ENCODE assay signal across 18 mouse cellular contexts in the genomic region with DNA sequence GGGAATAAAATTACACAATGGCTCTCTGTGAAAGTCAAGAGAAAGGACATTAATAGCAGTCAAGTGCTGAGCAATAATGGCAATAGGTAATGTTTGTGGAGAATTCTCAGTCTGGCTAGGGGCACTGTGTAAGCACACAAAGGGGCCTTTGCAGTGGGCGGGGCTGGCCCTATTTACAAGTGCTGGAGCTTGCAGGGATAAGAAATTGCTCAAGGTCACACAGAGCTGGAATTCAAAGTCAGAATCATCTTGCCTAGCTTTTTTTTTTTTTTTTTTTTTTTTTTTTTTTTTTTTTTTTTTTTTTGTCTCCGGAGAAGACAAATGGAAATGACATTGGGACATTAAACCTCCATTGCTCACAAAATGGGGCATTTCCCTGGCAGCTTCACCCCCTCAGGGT.
"Had no signal": no experiment of that assay in that cellular context is flagged by ENCODE, and none has a peak within 500 bp of the region (broad histone marks: within the 10 kb centered on the region; RNA-seq: fewer than 3 reads in every experiment).

No protein-coding gene starts in this region.

- H3K27me3 ChIP-seq: limb, embryonic 12.5 days; limb, embryonic 15.5 days; midbrain, embryonic 13.5 days; neural tube, embryonic 12.5 days; stomach, embryonic 15.5 days had no signal

- H3K4me1 ChIP-seq: limb, embryonic 12.5 days; limb, embryonic 15.5 days; midbrain, embryonic 13.5 days; neural tube, embryonic 12.5 days; stomach, embryonic 15.5 days had no signal

- H3K4me3 ChIP-seq: limb, embryonic 12.5 days; limb, embryonic 15.5 days; midbrain, embryonic 13.5 days; neural tube, embryonic 12.5 days; stomach, embryonic 15.5 days had no signal

- H3K9ac ChIP-seq: limb, embryonic 12.5 days; limb, embryonic 15.5 days; liver, embryonic 14.5 days; liver, postnatal 0 days; midbrain, embryonic 13.5 days; neural tube, embryonic 12.5 days; stomach, embryonic 15.5 days had no signal

- DNase-seq: kidney, adult 11 months; kidney, adult 9 months; kidney, postnatal 14 days; kidney, postnatal 4 days; left cerebral cortex, postnatal 4 days; liver, postnatal 0 days; retina, postnatal 1 day; right cerebral cortex, postnatal 25 days; spleen, adult 18-20 months; thymus, postnatal 25 days had no signal

- H3K36me3 ChIP-seq: limb, embryonic 12.5 days; limb, embryonic 15.5 days; midbrain, embryonic 13.5 days; neural tube, embryonic 12.5 days; stomach, embryonic 15.5 days had no signal

- H3K9me3 ChIP-seq: limb, embryonic 12.5 days; limb, embryonic 15.5 days; midbrain, embryonic 13.5 days; neural tube, embryonic 12.5 days; stomach, embryonic 15.5 days had no signal

- H3K27ac ChIP-seq: limb, embryonic 12.5 days; limb, embryonic 15.5 days; liver, embryonic 14.5 days; macrophage; midbrain, embryonic 13.5 days; neural tube, embryonic 12.5 days; stomach, embryonic 15.5 days had no signal

- ATAC-seq: liver, postnatal 0 days; midbrain, embryonic 13.5 days had no signal

- H3K4me2 ChIP-seq: limb, embryonic 12.5 days; limb, embryonic 15.5 days; liver, embryonic 11.5 days; midbrain, embryonic 13.5 days; neural tube, embryonic 12.5 days; stomach, embryonic 15.5 days had no signal
